Mouse (Mus musculus) heart, adult 2 months (tissue): ENCODE data around the gene Nub1.

ENCODE experiments used
- CTCF ChIP-seq: fragments of 200-600 bp; IDR thresholded peaks from 2 replicates; pipeline ENCODE4 v1.8.1; 2022; ENCODE audit warnings: antibody characterized with exemption, mild to moderate bottlenecking, moderate library complexity
- POLR2A ChIP-seq: fragments of 200-500 bp; IDR thresholded peaks from 2 replicates; pipeline ENCODE4 v1.6.1; 2011; ENCODE audit warnings: mild to moderate bottlenecking, low read depth, low read length, control low read depth; ENCODE audit not compliant: insufficient read depth

- TF ChIP-seq CTCF (no peak), POLR2A (no peak)
Observed at GRCm38 (mm10) chr5:24729797-24730487, 44.6 kb downstream of the Nub1 start.
